In genomic region chr15:25865605-25866004, GRCm38 (mm10) we compare ENCODE assay signal across 1 mouse cellular context.
TF ChIP-seq lines count a peak whose summit lies in the region.

No protein-coding gene starts in this region.

TF ChIP-seq in CH12.LX, 34 proteins besides CTCF, POLR2A, EP300 and RAD21 (continued from another document):
- TF ChIP-seq PAX5 (IDR thresholded peaks at IDR 0.05; ENCODE audit: low read length), result no peak
- no peak for TF ChIP-seq ZKSCAN1 (IDR thresholded peaks at IDR 0.05; ENCODE audit: borderline replicate concordance, low read depth, low read length)
